Mouse (Mus musculus) liver, adult 2 months (tissue): ENCODE measurements at regions not wholly inside any gene's neighbourhood (a gene's known extent, or its start where the extent isn't known, plus 50 kb on each side); places are given as distances from the start of the nearest gene placed in this dataset.
A peak's percentile ranks its signal among the peaks of the same experiment; 100 is the strongest.

Source experiments
- DNase-seq: peaks from one replicate; pipeline ENCODE4 v3.0.0-alpha.2; 2011; ENCODE audit warnings: low read depth, low spot score; ENCODE audit errors: extremely low read depth
- H3K27ac ChIP-seq: fragments of 200-500 bp; replicated peaks from 2 replicates; pipeline ENCODE4 v1.5.1; 2012; ENCODE audit warnings: low read depth, mild to moderate bottlenecking, control low read depth, inconsistent platforms, low read length; ENCODE audit not compliant: insufficient read depth
- H3K27me3 ChIP-seq: fragments of 200-500 bp; 2 replicates; pipeline ENCODE4 v1.6.1; 2012; ENCODE audit warnings: mild to moderate bottlenecking, moderate library complexity, low read length, inconsistent platforms; ENCODE audit not compliant: control insufficient read depth, insufficient read depth
- H3K36me3 ChIP-seq: fragments of 200-500 bp; 2 replicates; pipeline ENCODE4 v1.6.1; 2012; ENCODE audit warnings: low read length, inconsistent platforms; ENCODE audit not compliant: control insufficient read depth, insufficient read depth
- H3K4me1 ChIP-seq: fragments of 200-500 bp; 2 replicates; pipeline ENCODE4 v1.6.1; 2011; ENCODE audit warnings: low read length; ENCODE audit not compliant: control insufficient read depth, insufficient read depth
- H3K4me3 ChIP-seq: fragments of 200-500 bp; 2 replicates; pipeline ENCODE4 v1.5.1; 2011; ENCODE audit warnings: low read depth, mild to moderate bottlenecking, control low read depth, low read length, moderate library complexity; ENCODE audit not compliant: insufficient read depth
- H3K79me2 ChIP-seq: fragments of 200-500 bp; 2 replicates; pipeline ENCODE4 v1.6.1; 2012; ENCODE audit warnings: inconsistent platforms, mild to moderate bottlenecking, low read length, moderate library complexity; ENCODE audit not compliant: control insufficient read depth, insufficient read depth
- H3K9ac ChIP-seq: fragments of 200-500 bp; 2 replicates; pipeline ENCODE4 v1.6.1; 2012; ENCODE audit warnings: low read depth, mild to moderate bottlenecking, control low read depth, inconsistent platforms, low read length
- CTCF ChIP-seq: fragments of 200-500 bp; IDR thresholded peaks from 2 replicates; pipeline ENCODE4 v1.5.1; 2011; ENCODE audit warnings: low read depth, low read length, control low read depth
- POLR2A ChIP-seq: fragments of 200-500 bp; IDR thresholded peaks from 2 replicates; pipeline ENCODE4 v1.6.1; 2011; ENCODE audit warnings: low read length, control low read depth; ENCODE audit not compliant: insufficient read depth; ENCODE audit errors: extremely low read depth
- WGBS: fragments of 180-500 bp; shearing (Covaris S2); methylation state at CpG from one replicate; pipeline ENCODE4 v1.1.7; 2018; 5-methylcytosine and 5-hydroxymethylcytosine counted together

DNA sequence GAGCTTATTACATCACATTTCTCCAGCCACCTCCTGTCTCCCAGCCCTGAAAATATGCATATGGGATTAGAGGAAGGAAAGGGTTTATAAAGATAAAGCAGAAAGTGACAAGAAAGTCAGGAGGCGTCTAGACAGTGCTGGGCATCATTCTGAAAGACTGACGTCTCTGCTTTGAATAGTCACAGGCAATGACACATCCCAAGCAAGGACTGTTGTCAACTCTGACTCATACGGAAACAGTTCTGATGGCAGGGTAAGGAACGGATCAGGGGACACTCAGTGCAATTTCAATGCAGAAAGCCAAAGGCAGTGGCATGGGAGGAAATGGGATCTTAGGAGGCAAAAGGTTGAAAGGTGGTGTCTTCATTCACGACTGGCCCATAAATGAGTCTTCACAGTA is 380.9 kb upstream of the Cblb start:
- Histone ChIP-seq H3K4me3 (no peak overlapping the region), H3K4me1 (no peaks in the 10 kb centered on the region), H3K27me3 (no peaks in the 10 kb centered on the region), H3K9ac (no peak overlapping the region), H3K36me3 (no peaks in the 10 kb centered on the region), H3K27ac (no peak overlapping the region), H3K79me2 (no peaks in the 10 kb centered on the region)
- DNase-seq: no peak
- WGBS: 70% methylated on average over 5 of the region's 5 CpGs
- TF ChIP-seq POLR2A (no peak), CTCF (no peak)

DNA sequence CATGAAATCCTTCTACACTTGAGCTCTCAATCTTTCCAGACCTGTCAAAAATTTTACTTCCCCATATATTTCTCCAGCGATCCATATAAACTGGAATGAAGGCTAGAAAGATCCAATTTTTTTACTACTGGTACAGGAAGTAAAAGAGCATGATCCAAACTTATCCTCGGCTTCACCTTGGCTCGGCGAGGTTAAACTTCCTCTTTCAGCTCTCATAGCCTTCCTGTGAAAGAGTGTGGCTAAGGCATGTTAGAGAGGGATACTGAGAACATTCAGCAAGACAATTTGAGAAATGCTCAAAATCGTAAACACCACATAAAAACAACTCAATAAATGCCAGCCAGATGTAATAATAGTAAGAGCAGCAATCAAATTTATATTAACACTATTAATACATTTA is 380.3 kb upstream of the Cblb start:
- no peak overlapping the region for H3K27ac ChIP-seq
- H3K36me3 ChIP-seq: no peaks in the 10 kb centered on the region
- no peak for DNase-seq
- H3K27me3 ChIP-seq: no peaks in the 10 kb centered on the region
- 79% methylated on average over 5 of the region's 5 CpGs for WGBS
- no peak overlapping the region for H3K9ac ChIP-seq
- TF ChIP-seq CTCF (no peak), POLR2A (no peak)
- H3K79me2 ChIP-seq: no peaks in the 10 kb centered on the region
- H3K4me3 ChIP-seq: no peak overlapping the region
- no peaks in the 10 kb centered on the region for H3K4me1 ChIP-seq

DNA sequence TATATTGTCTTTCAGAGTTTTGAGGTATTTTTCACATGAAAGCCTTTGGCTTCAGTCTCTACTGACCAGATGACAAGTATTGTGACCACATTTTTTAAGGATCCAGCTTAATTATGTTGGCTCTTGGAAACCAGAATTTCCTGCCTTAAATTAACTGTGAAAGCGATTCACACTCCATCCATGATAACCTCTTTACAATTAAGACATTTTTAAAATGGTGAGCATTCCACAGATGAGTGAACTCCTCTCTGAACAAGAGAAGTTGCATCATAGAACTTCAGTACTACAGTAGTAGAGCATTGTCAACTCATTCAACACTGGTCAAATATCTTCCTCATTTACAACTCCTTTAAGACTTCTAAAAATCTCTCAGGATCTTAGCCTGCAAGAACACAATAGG is 369.3 kb upstream of the Cblb start:
- WGBS: 60% methylated on average over 1 of the region's 1 CpGs
- peak; percentile 4 for DNase-seq
- TF ChIP-seq CTCF (no peak), POLR2A (no peak)
- H3K4me3 ChIP-seq: no peak overlapping the region
- H3K79me2 ChIP-seq: no peaks in the 10 kb centered on the region
- H3K36me3 ChIP-seq: no peaks in the 10 kb centered on the region
- no peaks in the 10 kb centered on the region for H3K27me3 ChIP-seq
- H3K9ac ChIP-seq: no peak overlapping the region
- H3K27ac ChIP-seq: no peak overlapping the region
- H3K4me1 ChIP-seq: no peaks in the 10 kb centered on the region

GRCm38 (mm10) chr16:51664325-51664724 is 366.7 kb upstream of the Cblb start:
- 72% methylated on average over 2 of the region's 2 CpGs for WGBS
- Histone ChIP-seq H3K27me3 (no peaks in the 10 kb centered on the region), H3K4me3 (no peak overlapping the region), H3K36me3 (no peaks in the 10 kb centered on the region), H3K27ac (no peak overlapping the region), H3K4me1 (no peaks in the 10 kb centered on the region), H3K79me2 (no peaks in the 10 kb centered on the region), H3K9ac (no peak overlapping the region)
- no peak for TF ChIP-seq POLR2A
- TF ChIP-seq CTCF: no peak
- DNase-seq: no peak

DNA sequence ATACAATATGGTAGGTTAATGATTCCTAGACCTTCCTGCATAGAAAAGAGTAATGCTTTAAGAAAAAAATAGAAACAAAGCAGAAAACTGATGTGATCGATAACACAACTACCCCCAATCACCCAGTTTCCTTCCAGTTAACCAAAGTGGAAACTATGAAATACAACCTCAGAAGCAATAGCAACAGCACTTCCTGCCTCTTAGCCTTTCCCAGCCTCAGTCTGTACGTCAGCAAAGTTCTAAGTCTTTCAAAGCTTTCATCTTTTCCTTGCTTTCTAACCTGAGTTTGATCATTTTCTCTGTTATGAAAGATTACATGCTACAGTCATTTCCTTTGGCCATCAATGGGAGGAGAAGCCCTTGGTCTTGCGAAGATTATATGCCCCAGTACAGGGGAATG is 355.9 kb upstream of the Cblb start:
- TF ChIP-seq POLR2A: no peak
- TF ChIP-seq CTCF: no peak
- 75% methylated on average over 3 of the region's 3 CpGs for WGBS

DNA sequence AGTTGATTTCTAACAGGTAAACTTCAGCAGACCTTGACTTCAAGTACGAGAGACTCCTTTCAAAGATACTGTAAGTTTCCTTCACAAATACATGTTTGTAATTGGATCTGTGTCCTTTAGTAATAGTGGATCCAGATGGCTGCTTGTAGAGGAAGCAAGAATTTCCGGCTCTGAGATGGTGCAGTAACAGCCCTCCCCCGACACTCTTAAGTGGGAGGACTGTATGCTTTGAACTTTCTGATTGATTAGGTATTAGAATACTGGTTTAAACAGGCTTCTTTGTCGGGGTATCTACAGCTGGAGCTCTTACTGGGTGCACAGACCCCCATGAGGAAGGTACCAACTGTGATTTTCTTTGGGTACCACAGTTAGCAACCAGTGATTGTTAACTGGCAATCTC is 355.0 kb upstream of the Cblb start:
- H3K4me3 ChIP-seq: no peak overlapping the region
- H3K36me3 ChIP-seq: no peaks in the 10 kb centered on the region
- H3K27ac ChIP-seq: no peak overlapping the region
- WGBS: 52% methylated on average over 4 of the region's 4 CpGs
- no peak overlapping the region for H3K9ac ChIP-seq
- no peaks in the 10 kb centered on the region for H3K79me2 ChIP-seq
- H3K4me1 ChIP-seq: no peaks in the 10 kb centered on the region
- TF ChIP-seq CTCF (no peak), POLR2A (no peak)
- H3K27me3 ChIP-seq: no peaks in the 10 kb centered on the region
- DNase-seq: no peak

More for the DNA sequence above, 355.9 kb upstream of the Cblb start:
- Histone ChIP-seq H3K27ac (no peak overlapping the region), H3K36me3 (no peaks in the 10 kb centered on the region), H3K4me3 (no peak overlapping the region), H3K27me3 (no peaks in the 10 kb centered on the region), H3K9ac (no peak overlapping the region), H3K4me1 (no peaks in the 10 kb centered on the region), H3K79me2 (no peaks in the 10 kb centered on the region)
- no peak for DNase-seq
